Mouse (Mus musculus) MEL (cell line): ENCODE measurements around the gene Sppl3. TPM values are rescaled to one million over a fixed set of nuclear protein-coding genes. Genes with fewer than 3 reads are reported as not detected.

Source experiments
- DNase-seq: peaks from one replicate; pipeline ENCODE4 v3.0.0; 2011; ENCODE audit warnings: low read depth, low spot score
- H3K27ac ChIP-seq: 2 replicates; pipeline ENCODE4 v1.5.1; 2012; ENCODE audit warnings: low read depth, mild to moderate bottlenecking, control low read depth, low read length, moderate library complexity; ENCODE audit not compliant: control insufficient read depth
- H3K27me3 ChIP-seq, 2 experiments: fragments of 150-350 bp in 1 of 2; sonication (generic) in 1 of 2; 2 replicates each; pipeline ENCODE4 v1.6.1; 2012; ENCODE audit warnings: low read length in 2 of 2, mild to moderate bottlenecking in 2 of 2, improper control_type of control experiment in 1 of 2, moderate library complexity in 1 of 2; ENCODE audit not compliant: insufficient read depth in 2 of 2, control insufficient read depth in 1 of 2
- H3K36me3 ChIP-seq, 2 experiments: 2 replicates each; pipeline ENCODE4 v1.6.1; 2012 to 2014; ENCODE audit warnings: low read length in 2 of 2, improper control_type of control experiment in 1 of 2, inconsistent platforms in 1 of 2, mild to moderate bottlenecking in 1 of 2; ENCODE audit not compliant: insufficient read depth in 2 of 2, control insufficient read depth in 1 of 2
- H3K4me1 ChIP-seq, 2 experiments: fragments of 150-350 bp in 1 of 2; sonication (generic) in 1 of 2; 2 replicates each; pipeline ENCODE4 v1.6.1; 2012; ENCODE audit warnings: low read length in 2 of 2, improper control_type of control experiment in 1 of 2, mild to moderate bottlenecking in 1 of 2; ENCODE audit not compliant: insufficient read depth in 2 of 2, control insufficient read depth in 1 of 2
- H3K4me3 ChIP-seq, 2 experiments: fragments of 150-350 bp in 1 of 2; sonication (generic) in 1 of 2; 2 replicates each; pipeline ENCODE4 v1.5.1; 2012; ENCODE audit warnings: low read depth in 2 of 2, low read length in 2 of 2, mild to moderate bottlenecking in 2 of 2, moderate library complexity in 2 of 2, control low read depth in 1 of 2, improper control_type of control experiment in 1 of 2; ENCODE audit not compliant: control insufficient read depth in 1 of 2, insufficient read depth in 1 of 2
- H3K79me2 ChIP-seq: 2 replicates; pipeline ENCODE4 v1.6.1; 2012; ENCODE audit warnings: mild to moderate bottlenecking, low read length, moderate library complexity; ENCODE audit not compliant: control insufficient read depth, poor library complexity, insufficient read depth
- H3K9ac ChIP-seq: 2 replicates; pipeline ENCODE4 v1.6.1; 2012; ENCODE audit warnings: low read depth, mild to moderate bottlenecking, control low read depth, low read length, moderate library complexity; ENCODE audit not compliant: control insufficient read depth, poor library complexity, severe bottlenecking
- H3K9me3 ChIP-seq: fragments of 150-350 bp; sonication (generic); replicated peaks from 2 replicates; pipeline ENCODE4 v1.6.1; 2012; ENCODE audit warnings: mild to moderate bottlenecking, low read length, improper control_type of control experiment, moderate library complexity; ENCODE audit not compliant: insufficient read depth
- CHD2 ChIP-seq: IDR thresholded peaks from 2 replicates; pipeline ENCODE4 v1.6.1; 2011; ENCODE audit warnings: low read length, improper control_type of control experiment
- E2F4 ChIP-seq: IDR thresholded peaks from 2 replicates; pipeline ENCODE4 v1.6.1; 2011; ENCODE audit warnings: low read depth, low read length, improper control_type of control experiment, borderline replicate concordance
- ELF1 ChIP-seq: IDR thresholded peaks from 2 replicates; pipeline ENCODE4 v1.6.1; 2014; ENCODE audit warnings: low read depth, mild to moderate bottlenecking, inconsistent platforms, low read length, improper control_type of control experiment, moderate library complexity
- GABPA ChIP-seq: IDR thresholded peaks from 2 replicates; pipeline ENCODE4 v1.6.1; 2012; ENCODE audit warnings: low read depth, mild to moderate bottlenecking, inconsistent platforms, low read length, improper control_type of control experiment, moderate library complexity
- GATA1 ChIP-seq: IDR thresholded peaks from 2 replicates; pipeline ENCODE4 v1.6.1; 2011; ENCODE audit warnings: low read depth, low read length, improper control_type of control experiment
- HCFC1 ChIP-seq: IDR thresholded peaks from 2 replicates; pipeline ENCODE4 v1.6.1; 2012; ENCODE audit warnings: low read depth, mild to moderate bottlenecking, inconsistent platforms, low read length, improper control_type of control experiment, moderate library complexity
- KAT2A ChIP-seq: conservative IDR thresholded peaks from 2 replicates; pipeline ENCODE4 v1.6.1; 2012; ENCODE audit warnings: low read depth, low read length, improper control_type of control experiment, inconsistent platforms
- MAFK ChIP-seq: IDR thresholded peaks from 2 replicates; pipeline ENCODE4 v1.6.1; 2011; ENCODE audit warnings: low read depth, mild to moderate bottlenecking, low read length, improper control_type of control experiment, borderline replicate concordance
- MAZ ChIP-seq: IDR thresholded peaks from 2 replicates; pipeline ENCODE4 v1.6.1; 2012; ENCODE audit warnings: low read depth, mild to moderate bottlenecking, inconsistent platforms, low read length, improper control_type of control experiment
- MEF2A ChIP-seq: IDR thresholded peaks from 2 replicates; pipeline ENCODE4 v1.6.1; 2014; ENCODE audit warnings: low read depth, mild to moderate bottlenecking, inconsistent platforms, low read length, improper control_type of control experiment; ENCODE audit not compliant: poor library complexity, insufficient replicate concordance, severe bottlenecking; ENCODE audit errors: extremely low read depth
- MXI1 ChIP-seq: IDR thresholded peaks from 2 replicates; pipeline ENCODE4 v1.6.1; 2011; ENCODE audit warnings: mild to moderate bottlenecking, low read depth, low read length, improper control_type of control experiment
- MYC ChIP-seq: IDR thresholded peaks from 2 replicates; pipeline ENCODE4 v1.6.1; 2011; ENCODE audit warnings: low read depth, mild to moderate bottlenecking, low read length, improper control_type of control experiment, moderate library complexity
- NELFE ChIP-seq: IDR thresholded peaks from 2 replicates; pipeline ENCODE4 v1.6.1; 2011; ENCODE audit warnings: low read depth, low read length, improper control_type of control experiment
- NRF1 ChIP-seq: IDR thresholded peaks from 2 replicates; pipeline ENCODE4 v1.6.1; 2014; ENCODE audit warnings: low read depth, mild to moderate bottlenecking, inconsistent platforms, low read length, improper control_type of control experiment, moderate library complexity; ENCODE audit not compliant: poor library complexity, insufficient read depth, severe bottlenecking
- POLR2A ChIP-seq, 2 experiments: IDR thresholded peaks; 2 replicates each; pipeline ENCODE4 v1.6.1; 2011 to 2012; ENCODE audit warnings: low read length in 2 of 2, mild to moderate bottlenecking in 2 of 2, control low read depth in 1 of 2, improper control_type of control experiment in 1 of 2, low read depth in 1 of 2, moderate library complexity in 1 of 2; ENCODE audit not compliant: control insufficient read depth in 1 of 2, insufficient read depth in 1 of 2, poor library complexity in 1 of 2
- POLR2AphosphoS2 ChIP-seq: IDR thresholded peaks from 2 replicates; pipeline ENCODE4 v1.6.1; 2011; ENCODE audit warnings: low read length, improper control_type of control experiment
- POLR2AphosphoS5 ChIP-seq: IDR thresholded peaks from 2 replicates; pipeline ENCODE4 v1.6.1; 2012; ENCODE audit warnings: low read depth, borderline replicate concordance, mild to moderate bottlenecking, inconsistent platforms, low read length, moderate library complexity, mixed read lengths
- RCOR1 ChIP-seq: IDR thresholded peaks from 2 replicates; pipeline ENCODE4 v1.6.1; 2012; ENCODE audit warnings: low read depth, mild to moderate bottlenecking, inconsistent platforms, low read length, improper control_type of control experiment
- SIN3A ChIP-seq: IDR thresholded peaks from 2 replicates; pipeline ENCODE4 v1.6.1; 2012; ENCODE audit warnings: low read length, improper control_type of control experiment, inconsistent platforms
- SMC3 ChIP-seq: IDR thresholded peaks from 2 replicates; pipeline ENCODE4 v1.6.1; 2011; ENCODE audit warnings: low read depth, low read length, improper control_type of control experiment
- TAL1 ChIP-seq: IDR thresholded peaks from 2 replicates; pipeline ENCODE4 v1.6.1; 2012; ENCODE audit warnings: mild to moderate bottlenecking, inconsistent platforms, low read length, moderate library complexity, mixed read lengths
- TBP ChIP-seq: IDR thresholded peaks from 2 replicates; pipeline ENCODE4 v1.8.0; 2011; ENCODE audit warnings: low read depth, low read length, improper control_type of control experiment
- TCF12 ChIP-seq: IDR thresholded peaks from 2 replicates; pipeline ENCODE4 v1.6.1; 2014; ENCODE audit warnings: low read depth, mild to moderate bottlenecking, inconsistent platforms, low read length, improper control_type of control experiment, moderate library complexity
- USF1 ChIP-seq: IDR thresholded peaks from 2 replicates; pipeline ENCODE4 v1.6.1; 2014; ENCODE audit warnings: low read depth, mild to moderate bottlenecking, inconsistent platforms, low read length, improper control_type of control experiment, moderate library complexity
- USF2 ChIP-seq, 2 experiments: IDR thresholded peaks; 2 replicates each; pipeline ENCODE4 v1.6.1; 2011 to 2012; ENCODE audit warnings: improper control_type of control experiment in 2 of 2, low read length in 2 of 2, borderline replicate concordance in 1 of 2, inconsistent platforms in 1 of 2, low read depth in 1 of 2, mild to moderate bottlenecking in 1 of 2; ENCODE audit not compliant: insufficient read depth in 1 of 2
- ZC3H11A ChIP-seq: IDR thresholded peaks from 2 replicates; pipeline ENCODE4 v1.6.1; 2012; ENCODE audit warnings: low read depth, mild to moderate bottlenecking, inconsistent platforms, low read length, improper control_type of control experiment
- ZKSCAN1 ChIP-seq: IDR thresholded peaks from 2 replicates; pipeline ENCODE4 v1.6.1; 2012; ENCODE audit warnings: low read depth, mild to moderate bottlenecking, inconsistent platforms, low read length, improper control_type of control experiment, moderate library complexity
- ZNF384 ChIP-seq: IDR thresholded peaks from 2 replicates; pipeline ENCODE4 v1.6.1; 2012; ENCODE audit warnings: low read depth, mild to moderate bottlenecking, inconsistent platforms, low read length, improper control_type of control experiment
- polyA plus RNA-seq, 2 experiments: library from polyadenylated mRNA; stranded (reverse) in 1 of 2; unstranded in 1 of 2; fragments of >175 nt in 1 of 2; fragments of >200 nt in 1 of 2; gene quantifications; 2 replicates each; pipeline versions ENCODE4 v1.2.1 to v1.2.4; 2012; ENCODE audit warnings: low replicate concordance in 2 of 2, low read depth in 1 of 2; ENCODE audit not compliant: insufficient read length in 2 of 2, insufficient read depth in 1 of 2, missing spikeins in 1 of 2
- total RNA-seq: library from RNA; depleted of rRNA; stranded (reverse); fragments of 300-350 nt; gene quantifications from 2 replicates; pipeline ENCODE4 v1.2.3, GENCODE M21; 2012

Sppl3 gene
- total and polyA plus RNA-seq, 3 experiments = 25.8 to 50.9 TPM; not detected in 1

GRCm38 (mm10) chr5:115089592-115090268 lies 78.8 kb downstream of the Sppl3 start (continued):
- TF ChIP-seq MEF2A (no peak), ZNF384 (no peak), KAT2A (no peak), POLR2AphosphoS2 (no peak), ZC3H11A (peak; percentile 3; the same call in 1 of the 2 replicates), TCF12 (no peak), ZKSCAN1 (no peak), NELFE (no peak), GABPA (no peak), SMC3 (peak; percentile 45), TAL1 (no peak), USF1 (no peak), USF2 (IDR thresholded peaks at IDR 0.05; ENCODE audit: borderline replicate concordance in 1 of 2, insufficient read depth in 1 of 2, low read depth in 1 of 2, low read length in 2 of 2) (no peak), POLR2AphosphoS5 (no peak), E2F4 (no peak), CHD2 (no peak), NRF1 (no peak), ELF1 (no peak), HCFC1 (no peak), TBP (no peak), SIN3A (no peak), MXI1 (no peak)

DNA sequence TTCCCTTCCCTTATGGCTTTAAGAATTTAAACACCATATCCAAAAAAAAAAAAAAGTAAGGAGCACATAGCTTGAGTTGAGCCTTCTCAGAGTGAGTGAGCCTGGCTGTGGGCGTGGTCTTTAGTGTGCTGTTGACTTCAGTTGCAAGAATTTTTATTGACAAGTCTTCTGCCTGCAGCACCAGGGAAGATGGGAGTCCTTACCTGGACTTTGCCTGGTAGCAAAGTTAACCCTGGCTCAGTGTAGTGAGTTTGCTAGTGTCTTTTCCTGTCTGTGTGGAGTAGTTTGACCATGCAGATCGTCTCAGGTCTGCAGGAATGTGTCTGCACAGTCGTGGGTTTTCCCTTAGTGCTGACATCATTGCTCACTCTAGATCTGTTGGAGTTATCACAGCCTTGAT lies 80.1 kb downstream of the Sppl3 start:
- Histone ChIP-seq H3K9ac (no peak overlapping the region), H3K27me3 (no peaks in the 10 kb centered on the region), H3K79me2 (0 out of 2 replicates have a peak, but pooled peaks cover 2% of the 10 kb centered on the region), H3K4me1 (0 out of 4 replicates have a peak, but pooled peaks cover 0 to 3% of the 10 kb centered on the region in 2 experiments), H3K9me3 (no peaks in the 10 kb centered on the region), H3K4me3 (no peak overlapping the region)
- TF ChIP-seq HCFC1 (no peak), POLR2A (IDR thresholded peaks at IDR 0.05; ENCODE audit: control insufficient read depth in 1 of 2, insufficient read depth in 1 of 2, low read depth in 1 of 2, low read length in 2 of 2, poor library complexity in 1 of 2) (no peak), MEF2A (no peak), MAZ (no peak), GATA1 (no peak), MYC (no peak), ZKSCAN1 (no peak), MAFK (no peak), RCOR1 (no peak)
- TF ChIP-seq, all 39 proteins: peak for 0
- Histone ChIP-seq H3K27ac (no peak overlapping the region), H3K36me3 (peaks cover 3 to 40% of the 10 kb centered on the region in 2 experiments; a peak in 2 of 4 replicates)
- no peak for DNase-seq
